Mouse (Mus musculus) spleen, postnatal 14 days (tissue): ENCODE results near the gene Zbtb20.

Experiments
- DNase-seq, 2 experiments: peaks; one replicate each; pipeline ENCODE4 v3.0.0; 2021 to 2022; ENCODE audit warnings: low spot score in 2 of 2

Zbtb20 gene

DNA sequence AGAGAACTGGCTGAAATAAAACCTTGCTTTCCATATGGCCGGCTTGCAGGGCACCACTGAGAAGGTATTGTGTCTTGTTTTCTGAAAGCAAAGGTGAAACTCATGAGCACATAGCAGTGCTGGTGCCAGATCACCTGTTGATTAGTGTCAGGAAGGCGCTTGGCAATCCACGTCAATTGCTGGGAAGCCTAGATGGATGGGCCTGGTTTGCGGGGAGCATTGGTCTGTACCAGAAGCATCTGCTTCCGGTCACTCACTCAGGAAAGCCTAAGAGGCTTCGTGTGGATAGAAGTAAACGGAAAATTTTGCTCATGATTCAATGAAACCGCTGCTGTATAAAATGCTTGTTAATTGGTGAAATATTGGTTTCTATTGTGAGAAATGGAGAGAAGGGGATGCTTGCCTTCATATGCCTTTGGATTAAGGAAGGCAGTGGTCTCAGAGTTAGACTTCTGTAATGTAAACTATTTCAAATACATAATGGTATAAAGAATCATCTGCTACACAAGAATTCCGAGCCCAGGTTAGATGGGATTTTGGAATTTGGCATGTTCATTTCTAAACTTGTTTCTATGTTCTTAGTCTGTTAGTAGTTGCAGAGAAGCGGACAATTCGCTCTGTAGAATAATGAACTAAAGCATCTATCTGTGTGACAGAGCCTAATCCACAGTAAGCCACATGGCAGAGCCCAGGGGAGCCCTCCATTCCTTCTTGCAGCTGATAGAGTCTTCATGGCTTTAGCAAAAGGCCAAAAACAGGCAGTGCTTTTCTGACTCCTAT is 521.4 kb downstream of the Zbtb20 start:
- DNase-seq: no peak

DNA sequence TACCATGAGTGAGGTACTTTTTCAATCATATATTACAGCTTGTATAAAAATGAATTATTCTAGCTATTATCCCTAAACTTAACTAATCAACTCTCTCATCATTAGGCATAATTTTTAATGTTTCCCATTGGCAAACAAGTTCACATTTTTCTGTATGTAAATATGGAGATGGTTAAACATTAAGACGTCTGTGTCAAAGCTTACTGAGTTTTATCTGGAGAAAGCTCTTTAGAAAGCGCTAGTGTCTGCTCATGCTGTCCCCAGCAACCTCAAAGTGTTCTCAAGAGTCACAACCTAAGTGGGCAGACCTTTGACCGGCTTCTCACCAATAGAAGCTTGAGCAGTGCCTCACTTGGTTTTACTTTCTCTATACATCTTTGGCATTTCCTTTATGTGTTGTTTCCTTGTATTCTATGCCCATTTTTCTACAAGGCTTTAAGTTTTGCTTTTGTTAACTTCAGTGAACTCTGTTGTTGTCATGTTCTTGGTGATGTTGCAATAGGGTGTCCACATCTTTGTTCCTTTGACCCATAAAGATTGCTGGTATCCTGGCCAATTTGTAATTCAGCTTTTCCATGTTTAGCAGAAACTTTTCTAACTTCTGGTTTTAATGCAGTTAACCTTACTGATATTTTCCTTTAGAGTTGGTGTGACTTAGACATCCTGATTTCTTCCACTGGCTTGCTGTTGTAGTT is 522.1 kb downstream of the Zbtb20 start:
- no peak for DNase-seq

DNA sequence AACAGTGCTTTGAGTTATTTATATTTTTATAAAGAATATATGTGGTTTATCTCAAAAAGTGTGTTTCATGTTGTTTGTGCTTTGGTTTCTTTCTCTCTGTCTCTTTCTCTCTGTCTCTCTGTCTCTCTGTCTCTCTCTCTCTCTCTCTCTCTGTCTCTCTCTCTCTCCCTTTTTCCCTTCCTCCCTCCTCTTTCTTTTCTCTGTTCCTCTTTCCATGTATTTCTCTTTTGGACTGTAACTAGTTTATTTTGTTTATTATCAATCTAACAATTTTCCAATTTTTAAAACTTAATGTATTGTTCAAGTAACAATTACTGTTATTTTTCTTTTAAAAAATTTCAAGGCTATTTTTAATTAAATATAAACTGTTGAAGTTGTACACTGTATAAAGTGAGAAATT is 523.7 kb downstream of the Zbtb20 start:
- no peak for DNase-seq

DNA sequence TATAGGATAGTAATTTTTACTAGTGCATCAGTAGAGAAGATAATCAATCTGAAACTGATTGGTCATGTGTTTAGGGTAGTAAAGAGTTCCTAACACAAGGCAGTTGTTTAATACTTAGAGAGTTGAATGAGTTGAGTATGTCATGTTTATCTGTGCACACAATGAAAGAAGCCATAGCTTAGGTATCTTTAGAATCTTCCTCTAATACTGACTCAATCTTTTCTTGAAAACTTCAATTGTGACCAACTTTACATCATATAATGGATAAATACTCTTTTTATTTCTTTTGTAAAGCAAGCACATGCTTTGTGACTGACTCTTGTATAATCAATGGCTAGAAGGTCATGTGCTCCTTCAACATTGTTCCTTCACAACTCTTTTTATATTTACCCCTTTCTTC is 524.4 kb downstream of the Zbtb20 start:
- no peak for DNase-seq

DNA sequence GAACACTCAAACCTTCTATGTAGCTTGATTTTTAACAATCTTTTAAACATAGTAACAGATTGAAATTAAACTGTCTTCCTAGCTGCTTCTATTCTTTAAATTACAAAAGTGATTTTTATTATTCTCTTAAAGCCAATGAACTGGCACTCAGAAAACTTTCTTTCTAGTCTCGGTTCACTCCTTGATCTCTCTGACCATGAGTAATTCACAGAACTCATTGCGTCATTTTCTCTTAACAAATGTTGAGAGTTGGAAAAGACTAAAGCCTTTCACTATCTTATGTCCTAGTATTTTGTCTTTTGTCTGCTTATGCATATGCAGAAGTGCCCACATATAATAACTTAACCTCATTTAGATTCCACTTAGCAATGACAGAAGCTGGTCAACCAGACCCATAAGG is 525.3 kb downstream of the Zbtb20 start:
- no peak for DNase-seq

DNA sequence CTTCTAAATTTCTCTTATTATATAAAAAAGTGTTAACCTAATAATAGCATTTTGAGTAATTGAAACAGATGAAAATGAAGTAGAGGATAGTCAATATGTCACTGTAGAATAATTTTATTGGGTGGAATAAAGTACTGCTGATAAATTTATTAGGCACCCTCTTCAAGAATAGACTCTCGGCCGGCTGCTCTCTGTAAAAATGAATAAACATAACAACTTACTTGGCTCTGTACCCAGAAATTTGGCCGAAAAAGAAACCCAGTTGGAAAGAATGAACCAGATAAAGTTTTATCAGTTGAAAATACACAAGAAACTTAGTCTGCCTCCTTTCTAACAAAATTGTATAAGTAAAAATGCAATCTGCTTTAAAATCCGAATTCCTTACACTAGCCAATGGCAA is 527.2 kb downstream of the Zbtb20 start:
- DNase-seq: no peak

DNA sequence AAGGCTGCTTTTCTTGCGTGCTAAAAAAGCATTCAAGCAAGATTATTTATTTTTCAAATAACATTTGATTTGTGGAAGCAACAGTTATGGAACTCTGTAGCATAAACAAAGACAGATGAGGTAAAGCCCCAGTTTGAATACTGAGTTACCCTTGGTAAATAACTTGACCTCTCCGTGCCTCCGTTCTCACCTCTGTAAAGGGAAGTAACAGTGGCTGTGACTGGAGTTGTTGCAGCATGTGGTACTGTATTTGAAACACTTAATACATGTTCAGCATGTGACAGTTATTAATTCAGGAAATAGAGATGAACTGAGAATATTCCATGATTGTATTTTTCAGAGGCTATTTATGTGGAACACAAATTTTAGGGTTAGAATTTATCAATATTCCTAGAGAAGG is 529.4 kb downstream of the Zbtb20 start:
- DNase-seq: no peak

DNA sequence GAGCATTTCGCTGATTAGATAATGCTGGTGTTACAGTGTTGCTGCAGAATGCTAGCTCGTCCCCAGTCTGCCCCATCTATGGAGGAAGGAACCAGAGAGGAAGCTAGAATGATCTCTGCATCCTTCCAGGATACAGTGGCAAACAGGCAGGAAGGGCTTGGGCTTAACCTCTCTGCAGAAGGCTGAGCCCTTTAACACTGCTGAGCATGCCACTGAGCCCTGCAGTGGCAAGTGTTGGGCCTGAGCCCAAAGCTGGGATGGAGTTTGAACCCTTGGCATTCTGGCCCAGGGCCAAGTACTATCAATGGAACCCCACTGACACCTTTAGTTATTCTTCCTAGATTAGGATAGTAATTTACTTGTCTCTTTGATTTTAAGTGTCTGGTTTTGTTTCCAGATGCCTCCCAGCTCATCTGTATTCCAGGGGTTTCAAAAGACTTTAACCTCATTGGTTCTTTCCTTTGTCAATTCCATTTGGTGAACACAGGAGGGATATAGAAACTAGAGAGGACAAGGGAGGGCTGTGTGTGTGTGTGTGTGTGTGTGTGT is 532.0 kb downstream of the Zbtb20 start:
- DNase-seq: no peak

DNA sequence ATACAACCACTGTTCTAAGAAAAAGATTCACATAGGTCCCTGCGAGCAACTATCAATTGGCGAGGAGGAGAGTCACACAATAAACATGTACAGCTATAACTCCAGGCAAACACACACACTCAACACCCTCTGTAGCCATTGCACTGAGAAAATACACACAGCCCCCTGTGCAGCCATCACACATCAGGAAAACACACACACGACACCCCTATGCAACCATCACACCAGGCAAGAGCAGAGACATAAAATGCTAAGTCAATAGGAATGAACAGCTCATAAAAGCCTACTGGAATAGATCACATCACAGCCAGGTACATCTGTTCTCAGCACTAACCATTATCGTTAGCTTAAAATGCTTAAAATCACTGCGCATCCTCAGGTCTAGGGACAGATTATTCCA is 532.9 kb downstream of the Zbtb20 start:
- DNase-seq: no peak

DNA sequence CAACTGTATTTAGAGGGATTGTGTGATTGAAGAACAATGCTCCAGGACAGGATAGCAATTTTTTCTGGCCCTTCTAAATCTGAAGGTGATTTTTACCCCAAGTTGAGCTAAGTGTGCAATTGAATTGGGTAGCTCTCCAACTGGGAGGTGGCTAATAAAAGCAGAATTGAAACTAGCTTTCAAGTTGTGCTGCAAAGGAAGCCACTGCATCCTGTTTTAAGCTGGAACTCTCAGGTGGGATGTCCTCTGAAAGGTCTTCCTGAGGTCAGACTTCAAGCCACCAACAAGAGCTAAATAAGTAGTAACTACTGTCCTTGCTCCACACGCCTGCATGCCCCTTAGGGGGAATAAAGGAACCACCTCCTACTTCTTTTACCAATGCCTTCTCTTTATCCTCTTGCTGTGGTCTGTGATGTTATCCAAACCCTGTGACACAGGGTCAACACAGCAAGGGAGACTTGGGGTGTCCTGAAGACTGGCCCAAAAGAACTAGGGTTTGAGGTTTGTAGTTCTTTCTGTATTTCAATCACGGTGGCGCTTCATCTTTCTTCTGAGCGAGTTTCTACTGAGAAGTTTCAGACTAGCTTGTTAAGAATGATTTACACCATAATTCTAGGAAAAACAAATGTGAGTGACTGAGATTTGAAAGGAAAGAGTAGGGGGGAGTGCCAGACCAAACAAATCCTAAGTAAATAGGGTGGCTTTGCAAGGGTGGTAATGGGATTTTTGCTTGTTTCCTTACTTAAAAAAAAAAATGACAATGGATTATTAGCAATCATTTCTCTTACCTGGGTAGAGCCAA is 533.6 kb downstream of the Zbtb20 start:
- DNase-seq: no peak

DNA sequence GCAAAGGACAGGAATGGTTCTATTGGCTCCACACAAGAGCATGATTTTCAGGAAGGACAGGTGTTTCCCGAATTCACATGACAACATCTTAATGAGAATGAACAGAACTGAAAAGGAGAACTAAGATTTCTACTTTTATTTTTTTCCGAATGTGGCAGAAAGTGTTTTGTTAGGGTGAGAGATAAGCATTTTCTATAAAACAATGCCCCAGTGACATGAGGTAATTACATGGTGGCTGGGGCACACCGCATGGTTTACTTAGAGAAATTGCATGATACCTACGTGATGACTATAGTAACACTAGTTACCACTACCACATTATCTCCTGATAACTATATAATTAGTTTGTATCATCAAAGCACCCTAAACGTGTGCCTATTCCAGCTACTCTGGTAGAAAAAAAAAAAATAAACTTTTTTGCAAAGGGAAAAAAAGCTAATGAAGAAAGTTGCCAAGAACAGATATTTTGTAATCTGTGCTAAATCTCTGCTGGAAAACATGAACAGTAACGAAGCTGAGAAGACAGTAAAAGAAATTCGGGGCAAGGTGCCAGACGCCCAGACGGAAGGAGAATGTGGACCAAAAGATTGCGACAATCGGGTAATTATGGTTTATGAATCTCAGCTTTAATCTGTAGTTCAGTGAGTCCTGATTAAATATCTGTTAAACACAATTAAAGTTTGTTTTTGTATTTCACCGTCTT is 534.4 kb downstream of the Zbtb20 start:
- DNase-seq: no peak

DNA sequence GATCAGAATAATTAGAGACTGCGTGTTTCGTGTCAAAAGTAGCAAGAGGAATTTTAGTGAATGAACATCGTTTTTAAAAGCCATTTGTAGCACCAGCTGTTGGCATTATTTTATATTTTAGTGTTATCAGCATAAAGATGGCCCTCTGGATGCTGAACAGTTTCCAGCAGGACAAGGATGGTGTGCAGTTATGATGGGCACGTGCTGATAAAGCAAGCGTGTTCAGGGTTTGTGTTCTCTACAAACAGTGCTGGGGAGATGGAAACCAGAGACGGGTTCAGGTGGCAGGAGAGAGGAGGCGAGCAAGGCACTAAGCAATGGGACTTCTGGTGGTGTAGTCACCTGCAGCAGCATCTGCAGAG is 534.9 kb downstream of the Zbtb20 start:
- DNase-seq: no peak

DNA sequence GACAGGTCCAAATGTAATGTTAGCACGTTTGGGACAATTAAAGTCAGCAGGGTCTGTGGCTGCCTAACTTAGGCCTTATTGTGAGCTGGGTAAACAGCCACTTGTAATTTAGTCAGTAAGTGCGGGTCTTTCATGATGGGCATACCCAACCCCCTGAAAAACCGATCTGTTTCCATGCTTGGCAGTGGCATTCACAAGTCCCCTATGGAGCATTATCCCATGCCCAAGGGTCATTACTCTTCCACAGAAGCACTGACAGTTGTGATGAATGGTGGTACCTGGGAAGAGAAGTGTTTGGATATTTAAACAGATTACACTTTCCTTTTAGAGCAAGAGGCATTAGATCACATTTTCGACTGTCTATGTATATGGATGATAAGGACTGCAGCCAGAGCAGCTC is 540.2 kb downstream of the Zbtb20 start:
- DNase-seq: no peak

DNA sequence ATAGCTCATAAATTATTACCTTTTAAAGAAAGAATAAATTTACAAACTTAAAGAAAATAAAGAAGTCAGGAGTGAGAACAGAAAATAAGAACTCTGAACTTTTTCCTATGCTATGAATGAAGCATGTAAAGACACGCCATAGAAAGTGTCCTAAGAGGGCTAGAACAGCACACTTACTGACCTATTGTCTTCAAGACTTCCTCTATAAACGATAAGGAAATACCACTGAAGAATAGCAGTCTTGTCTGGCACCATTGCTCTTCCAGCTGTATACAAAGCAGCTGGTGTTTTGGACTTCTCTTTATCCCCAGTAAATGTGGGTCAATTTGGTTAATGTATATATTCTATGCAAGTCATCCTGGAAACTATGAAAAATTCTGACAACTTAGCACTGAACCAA is 544.2 kb downstream of the Zbtb20 start:
- no peak for DNase-seq

DNA sequence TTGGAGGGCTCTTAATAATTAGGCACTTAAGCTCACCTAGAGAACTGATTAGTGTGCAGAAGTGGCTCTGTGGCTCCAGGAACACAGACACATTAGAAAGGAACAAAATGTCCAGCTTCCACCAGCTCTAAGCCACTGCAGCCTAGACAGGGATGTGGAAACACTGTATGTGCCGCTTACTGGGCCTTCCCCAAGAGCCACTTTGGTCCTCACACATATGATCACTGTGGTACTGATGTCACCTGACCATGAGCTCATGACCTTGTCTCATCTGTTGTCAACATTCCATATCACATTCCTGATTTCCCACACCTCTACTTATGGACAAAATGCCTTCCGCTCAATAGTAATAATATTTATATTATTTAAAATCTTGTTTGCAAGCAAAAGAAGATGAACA is 553.3 kb downstream of the Zbtb20 start:
- DNase-seq: no peak

DNA sequence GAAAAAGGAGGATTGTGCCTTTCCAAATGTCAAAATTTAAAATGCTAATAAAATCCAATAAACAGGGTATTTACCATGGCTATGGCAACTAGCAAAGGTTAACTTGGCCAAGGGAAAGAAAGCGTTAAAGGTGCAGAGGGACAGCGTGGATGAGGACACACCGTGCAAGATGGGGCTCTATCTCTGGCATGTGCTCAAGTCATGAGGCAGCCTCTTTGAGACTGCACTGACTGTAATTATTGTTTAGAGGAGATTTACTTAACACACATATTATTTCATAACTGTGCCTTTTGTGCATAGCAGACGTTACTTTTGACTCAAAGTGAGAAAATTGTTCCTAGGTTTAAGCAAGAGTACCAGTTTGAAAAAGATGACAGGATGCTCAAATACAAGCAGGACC is 554.3 kb downstream of the Zbtb20 start:
- no peak for DNase-seq

DNA sequence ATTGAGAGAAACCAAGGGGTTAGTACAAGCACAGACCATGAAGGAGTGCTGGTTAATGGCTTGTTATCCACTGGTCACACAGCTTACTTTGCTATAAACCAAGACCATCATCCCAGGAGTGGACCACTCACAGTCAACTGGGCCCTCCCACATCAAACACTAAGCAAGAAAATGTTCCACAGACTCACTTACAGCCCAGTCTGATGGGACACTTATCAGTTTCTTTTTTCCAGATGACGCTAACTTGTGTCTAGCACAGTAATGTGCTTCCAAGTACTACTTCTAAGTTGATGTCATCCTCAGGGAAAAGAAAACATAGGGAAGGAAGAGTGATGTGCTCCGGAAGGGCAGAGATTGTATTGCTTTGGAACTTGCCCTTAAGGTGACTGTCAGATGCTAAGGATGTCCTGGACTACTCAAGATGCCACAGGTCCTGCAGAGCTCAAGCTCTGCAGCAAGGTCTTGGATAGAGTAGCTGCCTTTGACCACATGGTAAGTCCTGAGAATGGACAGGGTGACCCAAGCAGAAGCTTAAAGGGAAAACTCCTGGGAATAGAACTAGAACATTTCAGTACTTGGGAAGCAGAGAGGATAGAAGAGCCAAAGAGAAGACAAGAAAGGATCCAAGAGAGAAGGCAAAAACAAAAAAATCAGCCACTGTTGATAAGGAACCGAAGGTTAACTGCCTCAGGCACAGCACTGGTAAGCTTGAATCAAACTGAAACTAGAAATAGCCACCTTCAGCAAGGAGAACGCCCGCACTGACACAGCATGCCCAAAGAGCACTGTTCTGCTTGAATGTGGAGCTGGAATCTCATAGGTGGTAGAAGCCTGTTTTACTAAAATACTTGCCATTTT is 556.1 kb downstream of the Zbtb20 start:
- DNase-seq: no peak

DNA sequence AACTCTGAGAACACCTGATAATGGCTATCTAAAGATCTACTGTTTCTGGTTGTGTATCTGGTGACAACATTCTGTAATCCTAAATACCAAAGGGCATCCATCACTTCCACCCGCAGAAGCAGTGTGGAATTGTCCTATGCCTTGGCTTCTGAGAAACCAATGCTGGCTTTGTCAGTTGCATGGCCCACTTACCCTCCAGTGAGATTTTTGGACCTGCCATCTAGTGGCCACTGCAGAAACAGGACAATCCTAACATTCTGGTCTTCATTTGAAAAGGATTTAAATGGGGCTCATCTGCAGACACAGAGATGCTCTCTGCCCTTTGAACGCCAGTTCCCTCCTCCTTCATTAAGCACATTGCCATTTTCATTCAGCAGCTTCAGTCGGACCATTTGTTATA is 559.3 kb downstream of the Zbtb20 start:
- DNase-seq: no peak

DNA sequence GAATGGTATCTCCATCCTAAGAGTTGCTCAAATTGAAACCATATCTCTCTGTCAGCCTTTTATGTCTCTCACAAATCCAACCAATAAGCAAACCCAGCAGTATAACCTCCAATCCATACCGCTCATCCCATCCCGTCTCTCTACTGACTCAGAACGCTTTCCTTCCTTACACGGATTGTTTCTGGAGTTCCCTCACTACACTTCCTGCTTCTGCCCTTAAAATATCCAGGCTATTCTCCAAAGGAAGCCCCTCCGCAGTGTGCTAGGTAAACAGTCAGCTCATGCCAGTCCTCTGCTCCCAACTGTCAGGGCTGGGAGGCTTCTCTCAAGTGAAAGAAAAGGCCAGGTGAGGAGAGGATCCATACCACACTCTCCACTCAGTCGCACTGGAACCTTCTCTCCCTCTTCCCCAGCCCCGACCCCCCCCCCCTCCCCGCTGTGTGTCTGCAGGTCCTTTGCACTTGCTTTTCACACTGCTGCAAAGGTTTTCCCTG is 563.2 kb downstream of the Zbtb20 start:
- DNase-seq: no peak

DNA sequence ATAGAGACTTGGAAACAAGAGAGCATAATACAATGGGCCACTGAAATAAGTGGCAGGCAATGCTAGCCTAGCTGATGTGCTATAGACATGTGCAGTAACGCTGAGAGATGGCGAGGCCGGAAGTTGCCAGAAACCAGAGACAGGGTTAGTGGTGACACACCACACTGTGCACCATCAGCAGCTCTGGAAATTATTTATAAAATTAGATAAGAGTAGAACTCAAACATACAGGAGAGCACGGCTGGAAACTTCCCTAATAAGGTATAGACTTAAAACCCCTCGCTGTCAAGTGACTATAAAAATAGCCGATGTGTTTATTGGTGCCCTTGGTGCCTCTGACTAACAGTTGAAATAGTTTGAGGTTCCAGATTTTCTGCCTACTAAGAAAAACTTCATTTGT is 565.7 kb downstream of the Zbtb20 start:
- no peak for DNase-seq

DNA sequence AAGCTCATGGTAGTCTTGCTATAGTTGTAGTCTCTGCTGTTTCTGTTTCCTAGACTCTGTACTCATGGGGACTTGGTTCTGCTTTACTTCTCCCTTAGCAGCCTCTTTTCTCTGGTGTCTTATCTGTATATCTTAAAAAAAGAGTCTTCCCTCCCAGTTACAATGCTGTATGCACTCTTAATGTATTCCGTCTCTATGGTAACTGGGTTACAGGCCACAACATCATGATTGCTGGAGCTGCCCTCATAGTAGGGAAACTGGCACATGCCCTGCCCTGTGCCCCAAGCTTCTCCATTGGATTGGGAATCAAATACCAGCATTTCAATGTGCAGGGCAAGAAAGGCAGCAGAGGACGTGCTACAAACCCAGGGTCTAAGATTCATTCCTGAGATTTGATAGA is 567.4 kb downstream of the Zbtb20 start:
- no peak for DNase-seq
